Mouse (Mus musculus) forebrain, postnatal 0 days (tissue): ENCODE measurements at regions not wholly inside any gene's neighbourhood (a gene's known extent, or its start where the extent isn't known, plus 50 kb on each side); places are given as distances from the start of the nearest gene placed in this dataset.

Source experiments
- ATAC-seq: fragments of 200-750 bp; cut with Nextera tagmentation; 2 replicates; pipeline ENCODE4 v1.8.0; 2017; ENCODE audit warnings: mild to moderate bottlenecking, moderate library complexity
- DNase-seq: peaks from one replicate; pipeline ENCODE4 v3.0.0-alpha.2; 2015
- H3K27ac ChIP-seq: fragments of 300-500 bp; sonication (generic); 2 replicates; pipeline ENCODE4 v1.5.1; 2014; ENCODE audit warnings: low read depth, mild to moderate bottlenecking, antibody characterized with exemption, low read length, moderate library complexity, mixed read lengths
- H3K27me3 ChIP-seq: fragments of 300-500 bp; sonication (generic); 2 replicates; pipeline ENCODE4 v1.6.1; 2014; ENCODE audit warnings: mild to moderate bottlenecking, low read length, mixed read lengths; ENCODE audit not compliant: insufficient read depth
- H3K36me3 ChIP-seq: fragments of 300-500 bp; sonication (generic); 2 replicates; pipeline ENCODE4 v1.6.1; 2014; ENCODE audit warnings: mild to moderate bottlenecking, moderate library complexity; ENCODE audit not compliant: insufficient read depth
- H3K4me1 ChIP-seq: fragments of 300-500 bp; sonication (generic); 2 replicates; pipeline ENCODE4 v1.6.1; 2014; ENCODE audit warnings: antibody characterized with exemption; ENCODE audit not compliant: insufficient read depth
- H3K4me2 ChIP-seq: fragments of 300-500 bp; sonication (generic); 2 replicates; pipeline ENCODE4 v1.6.1; 2014; ENCODE audit warnings: low read depth, mild to moderate bottlenecking, moderate library complexity
- H3K4me3 ChIP-seq: fragments of 300-500 bp; sonication (generic); 2 replicates; pipeline ENCODE4 v1.5.1; 2014; ENCODE audit warnings: low read depth, low read length, mixed read lengths
- H3K9ac ChIP-seq: fragments of 300-500 bp; sonication (generic); 2 replicates; pipeline ENCODE4 v1.6.1; 2014; ENCODE audit warnings: mild to moderate bottlenecking
- H3K9me3 ChIP-seq: fragments of 300-500 bp; sonication (generic); 2 replicates; pipeline ENCODE4 v1.6.1; 2016; ENCODE audit warnings: low read length
- CTCF ChIP-seq: sonication (generic); IDR thresholded peaks from 2 replicates; pipeline ENCODE4 v1.5.1; 2016; ENCODE audit warnings: antibody characterized with exemption, control low read depth, low read depth
- WGBS: fragments of 180-500 bp; shearing (Covaris S2); extraction: QIAGEN DNeasy Blood & Tissue Kit; methylation state at CpG from one replicate; pipeline ENCODE4 v1.1.7; 2014; 5-methylcytosine and 5-hydroxymethylcytosine counted together

DNA sequence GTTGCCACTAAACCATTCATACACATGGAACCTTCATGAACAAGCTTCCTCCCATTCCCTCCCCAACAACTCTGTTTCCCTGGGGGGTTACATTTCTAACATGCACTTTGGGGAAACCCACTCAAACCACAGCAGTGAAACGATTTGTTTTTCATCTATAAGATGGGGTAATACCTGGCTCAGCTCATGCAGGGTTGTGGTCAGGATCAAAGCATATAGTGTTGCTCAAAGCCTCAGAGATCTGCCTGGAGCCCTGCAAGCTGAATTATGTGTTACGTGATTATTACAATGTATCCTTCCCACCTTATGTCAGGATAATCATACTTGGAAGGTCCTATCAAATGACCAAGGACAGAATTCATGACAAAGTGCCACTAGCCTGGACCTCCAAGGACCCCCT, 154.5 kb upstream of the Ankrd55 start:
- TF ChIP-seq CTCF, result no peak
- Histone ChIP-seq H3K9me3 (no peaks in the 10 kb centered on the region), H3K9ac (no peak overlapping the region), H3K4me2 (no peak overlapping the region), H3K4me3 (no peak overlapping the region), H3K36me3 (no peaks in the 10 kb centered on the region), H3K27ac (no peak overlapping the region), H3K4me1 (no peaks in the 10 kb centered on the region), H3K27me3 (peaks cover 10% of the 10 kb centered on the region; the same call in 1 of the 2 replicates)
- no peak for ATAC-seq
- DNase-seq, result no peak
- 92% methylated on average over 2 of the region's 2 CpGs for WGBS

DNA sequence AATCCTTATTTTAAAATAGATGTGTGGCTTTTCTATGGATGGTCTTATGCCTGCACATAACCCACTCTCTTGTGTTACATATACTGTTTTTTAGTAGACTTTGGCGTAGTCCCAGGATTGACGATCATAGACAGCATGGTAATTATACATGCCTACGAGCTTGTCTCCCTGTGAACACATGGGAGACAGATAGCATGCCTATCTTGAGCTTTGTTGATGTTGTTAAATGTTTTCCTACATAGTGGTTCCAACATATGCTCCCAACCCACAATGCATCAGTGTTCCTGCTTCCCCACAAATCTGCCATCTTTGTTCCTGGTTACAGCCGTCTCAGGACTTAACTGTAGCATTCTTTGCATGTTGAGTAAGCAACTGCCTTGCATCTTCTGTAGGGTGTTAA, 153.6 kb upstream of the Ankrd55 start:
- Histone ChIP-seq H3K27me3 (peaks cover 10% of the 10 kb centered on the region; the same call in 1 of the 2 replicates), H3K27ac (no peak overlapping the region), H3K9me3 (no peaks in the 10 kb centered on the region), H3K4me2 (no peak overlapping the region), H3K36me3 (no peaks in the 10 kb centered on the region), H3K9ac (no peak overlapping the region), H3K4me1 (no peaks in the 10 kb centered on the region), H3K4me3 (no peak overlapping the region)
- peak; percentile 77 for DNase-seq
- no peak for TF ChIP-seq CTCF
- ATAC-seq, result peak; percentile 92
- 62% methylated on average over 4 of the region's 4 CpGs for WGBS

DNA sequence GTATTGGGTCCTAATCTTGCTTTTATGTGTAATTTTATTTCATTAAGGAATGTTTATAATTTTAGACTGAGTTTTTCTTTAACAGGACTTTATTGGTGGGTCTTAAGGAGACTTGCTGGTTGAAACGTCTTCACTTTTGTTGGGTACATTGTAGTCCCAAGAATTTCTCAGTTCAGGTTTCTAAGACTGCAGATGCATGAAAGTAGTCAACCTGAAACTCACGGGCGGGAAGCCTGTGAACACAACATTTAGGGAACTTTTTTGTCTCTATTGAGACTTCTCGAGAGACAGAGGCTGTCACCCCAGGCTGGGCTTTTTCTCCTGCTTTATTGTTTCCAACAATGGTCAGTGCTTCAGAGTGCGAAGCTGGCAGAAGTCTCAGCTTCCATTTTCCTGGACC, 152.5 kb upstream of the Ankrd55 start:
- no peak for TF ChIP-seq CTCF
- ATAC-seq, result no peak
- 61% methylated on average over 5 of the region's 5 CpGs for WGBS

DNA sequence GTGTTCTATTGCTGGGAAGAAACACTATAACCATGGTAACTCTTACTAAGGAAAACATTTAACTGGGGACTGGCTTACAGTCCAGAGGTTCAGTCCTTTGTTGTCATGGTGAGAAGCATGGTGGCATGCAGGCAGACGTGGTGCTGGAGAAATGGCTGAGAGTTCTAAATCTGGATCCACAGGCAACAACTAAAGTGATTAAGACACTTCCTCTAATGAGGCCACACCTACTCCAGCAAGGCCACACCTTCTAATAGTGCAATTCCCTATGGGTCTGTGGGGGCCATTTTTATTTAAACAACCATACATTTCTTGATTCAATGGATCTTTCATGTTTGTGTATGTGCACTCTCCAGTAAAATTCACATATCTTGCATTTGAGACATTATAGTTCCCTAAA, 151.4 kb upstream of the Ankrd55 start:
- TF ChIP-seq CTCF, result no peak
- H3K27me3 ChIP-seq, result peaks cover 6% of the 10 kb centered on the region; the same call in 1 of the 2 replicates
- H3K36me3 ChIP-seq, result no peaks in the 10 kb centered on the region
- no peak overlapping the region for H3K4me2 ChIP-seq
- no peaks in the 10 kb centered on the region for H3K9me3 ChIP-seq
- H3K9ac ChIP-seq, result no peak overlapping the region
- 20% methylated on average over 1 of the region's 1 CpGs for WGBS
- DNase-seq, result no peak
- no peak overlapping the region for H3K4me3 ChIP-seq
- no peaks in the 10 kb centered on the region for H3K4me1 ChIP-seq
- no peak for ATAC-seq
- no peak overlapping the region for H3K27ac ChIP-seq

More for the DNA sequence above, 152.5 kb upstream of the Ankrd55 start:
- H3K9ac ChIP-seq, result no peak overlapping the region
- peaks cover 6% of the 10 kb centered on the region; the same call in 1 of the 2 replicates for H3K27me3 ChIP-seq
- no peak for DNase-seq
- no peaks in the 10 kb centered on the region for H3K36me3 ChIP-seq
- H3K4me1 ChIP-seq, result no peaks in the 10 kb centered on the region
- H3K27ac ChIP-seq, result no peak overlapping the region
- no peaks in the 10 kb centered on the region for H3K9me3 ChIP-seq
- no peak overlapping the region for H3K4me2 ChIP-seq
- H3K4me3 ChIP-seq, result no peak overlapping the region

DNA sequence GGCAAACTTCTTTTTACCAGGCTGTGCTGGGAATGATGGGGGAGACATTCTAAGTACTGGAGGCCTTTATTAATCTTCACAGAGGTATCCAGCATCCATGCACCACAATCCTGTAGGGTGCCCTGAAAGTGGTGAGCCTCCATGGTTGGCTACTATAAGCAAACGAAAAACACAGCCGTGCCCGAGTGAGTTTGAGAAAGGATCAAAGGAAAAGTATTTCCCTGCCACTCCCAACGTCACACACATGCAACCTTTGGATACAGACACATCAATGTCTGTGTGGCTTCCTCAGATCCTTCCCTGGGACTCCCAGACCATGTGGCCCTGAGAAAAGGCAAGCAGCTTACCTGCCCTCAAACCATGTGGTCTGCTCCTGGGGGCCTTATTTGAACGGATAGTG, 147.4 kb upstream of the Ankrd55 start:
- ATAC-seq (no peak), DNase-seq (no peak)
- no peak overlapping the region for H3K9ac ChIP-seq
- H3K27ac ChIP-seq, result no peak overlapping the region
- 64% methylated on average over 5 of the region's 5 CpGs for WGBS
- H3K27me3 ChIP-seq, result no peaks in the 10 kb centered on the region; the same call in none of the 2 replicates
- no peak for TF ChIP-seq CTCF
- no peaks in the 10 kb centered on the region for H3K36me3 ChIP-seq
- no peaks in the 10 kb centered on the region for H3K4me1 ChIP-seq
- H3K9me3 ChIP-seq, result no peaks in the 10 kb centered on the region
- H3K4me2 ChIP-seq, result no peak overlapping the region
- H3K4me3 ChIP-seq, result no peak overlapping the region

DNA sequence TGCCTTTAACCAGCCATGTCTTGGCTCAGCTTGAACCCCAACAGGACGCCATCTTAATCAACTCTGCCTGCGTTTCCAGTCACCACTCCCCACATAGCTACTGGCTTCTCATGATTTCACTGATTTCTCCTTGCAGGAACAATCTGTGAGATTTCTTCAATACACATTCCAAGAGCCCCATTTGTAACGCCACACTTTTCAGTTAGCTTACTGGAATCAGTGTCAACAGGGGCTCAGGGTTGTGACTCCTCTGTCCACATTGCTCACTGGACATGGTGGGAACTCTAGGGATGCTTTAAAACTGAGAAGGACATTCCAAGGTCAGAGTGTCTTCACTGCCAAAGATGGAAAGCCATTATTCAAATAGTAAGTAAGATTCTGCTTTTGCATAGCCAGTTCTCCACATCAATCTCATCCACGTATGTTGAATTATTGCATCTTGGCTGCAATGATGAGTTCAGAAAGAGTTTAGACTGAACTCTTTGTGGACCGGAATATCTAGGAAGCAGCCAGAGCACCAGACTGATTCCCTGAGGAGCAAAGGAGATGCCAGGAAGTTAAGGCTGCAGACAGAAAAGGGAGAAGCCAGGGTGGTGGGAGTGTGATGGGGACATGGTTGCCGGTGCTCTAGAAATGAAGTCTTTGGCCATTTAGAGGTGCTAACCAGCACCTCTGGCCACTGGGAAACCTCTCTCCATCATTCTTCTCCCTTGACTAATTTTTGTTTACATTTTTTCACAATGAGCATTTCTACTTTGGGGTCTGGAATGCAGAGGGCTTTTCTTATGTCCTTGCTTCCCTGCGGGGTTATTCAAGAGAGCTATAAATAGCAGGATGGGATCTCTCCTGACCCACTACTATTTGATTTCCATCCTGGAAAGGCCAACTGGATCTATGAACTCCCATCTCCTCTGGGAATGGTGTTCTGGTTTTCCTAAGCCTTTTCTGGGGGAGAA, 143.6 kb upstream of the Ankrd55 start:
- H3K4me3 ChIP-seq, result no peak overlapping the region

More for the DNA sequence above, 143.6 kb upstream of the Ankrd55 start:
- Histone ChIP-seq H3K27ac (no peak overlapping the region), H3K4me2 (no peak overlapping the region), H3K9ac (no peak overlapping the region), H3K4me1 (no peaks in the 10 kb centered on the region), H3K27me3 (no peaks in the 10 kb centered on the region; the same call in none of the 2 replicates), H3K36me3 (no peaks in the 10 kb centered on the region), H3K9me3 (no peaks in the 10 kb centered on the region)
- ATAC-seq (no peak), DNase-seq (no peak)
- TF ChIP-seq CTCF, result no peak
- 79% methylated on average over 7 of the region's 7 CpGs for WGBS
